Mouse (Mus musculus) intestine, embryonic 14.5 days (tissue): Measurements from ENCODE around the gene Fam57b. TPM values are rescaled to one million over a fixed set of nuclear protein-coding genes. Genes with fewer than 3 reads are reported as not detected.

ENCODE experiments used
- ATAC-seq: fragments of 200-750 bp; cut with Nextera tagmentation; replicated peaks from 2 replicates; pipeline ENCODE4 v1.8.0; 2017; ENCODE audit warnings: low read depth, moderate number of reproducible peaks, moderate TSS enrichment, moderate library complexity; ENCODE audit not compliant: low FRiP score, low TSS enrichment
- DNase-seq: peaks from one replicate; pipeline ENCODE4 v3.0.0-alpha.2; 2018; ENCODE audit warnings: low spot score
- H3K27ac ChIP-seq: fragments of 300-500 bp; sonication (generic); 2 replicates; pipeline ENCODE4 v1.5.1; 2014; ENCODE audit warnings: low read depth, mild to moderate bottlenecking, control low read depth
- H3K27me3 ChIP-seq: fragments of 300-500 bp; sonication (generic); replicated peaks from 2 replicates; pipeline ENCODE4 v1.6.1; 2014; ENCODE audit warnings: low read length, control low read depth; ENCODE audit not compliant: control insufficient read depth, insufficient read depth
- H3K36me3 ChIP-seq: fragments of 300-500 bp; sonication (generic); 2 replicates; pipeline ENCODE4 v1.6.1; 2014; ENCODE audit warnings: low read length, control low read depth; ENCODE audit not compliant: control insufficient read depth, insufficient read depth
- H3K4me1 ChIP-seq: fragments of 300-500 bp; sonication (generic); replicated peaks from 2 replicates; pipeline ENCODE4 v1.6.1; 2014; ENCODE audit warnings: low read length, control low read depth, mixed read lengths; ENCODE audit not compliant: control insufficient read depth, insufficient read depth
- H3K4me2 ChIP-seq: fragments of 300-500 bp; sonication (generic); 2 replicates; pipeline ENCODE4 v1.6.1; 2014; ENCODE audit warnings: low read length
- H3K4me3 ChIP-seq: fragments of 300-500 bp; sonication (generic); 2 replicates; pipeline ENCODE4 v1.5.1; 2014; ENCODE audit warnings: low read depth, low read length, control low read depth, mixed read lengths
- H3K9ac ChIP-seq: fragments of 300-500 bp; sonication (generic); 2 replicates; pipeline ENCODE4 v1.6.1; 2014; ENCODE audit warnings: mild to moderate bottlenecking, low read length
- H3K9me3 ChIP-seq: fragments of 300-500 bp; sonication (generic); 2 replicates; pipeline ENCODE4 v1.6.1; 2016; ENCODE audit warnings: low read length, control low read depth; ENCODE audit not compliant: control insufficient read depth
- WGBS: fragments of 180-500 bp; shearing (Covaris S2); extraction: QIAGEN DNeasy Blood & Tissue Kit; methylation state at CpG from one replicate; pipeline ENCODE4 v1.1.7; 2014; 5-methylcytosine and 5-hydroxymethylcytosine counted together
- polyA plus RNA-seq: library from polyadenylated mRNA; unstranded; fragments of >200 nt; fragmentation: Nextera tagmentation; extraction: Ambion mirVana; gene quantifications from 2 replicates; pipeline ENCODE4 v1.2.1, GENCODE M21; 2014

The Fam57b gene
- polyA plus RNA-seq, 1 experiment from 2014 or later: 1.8 TPM

DNA sequence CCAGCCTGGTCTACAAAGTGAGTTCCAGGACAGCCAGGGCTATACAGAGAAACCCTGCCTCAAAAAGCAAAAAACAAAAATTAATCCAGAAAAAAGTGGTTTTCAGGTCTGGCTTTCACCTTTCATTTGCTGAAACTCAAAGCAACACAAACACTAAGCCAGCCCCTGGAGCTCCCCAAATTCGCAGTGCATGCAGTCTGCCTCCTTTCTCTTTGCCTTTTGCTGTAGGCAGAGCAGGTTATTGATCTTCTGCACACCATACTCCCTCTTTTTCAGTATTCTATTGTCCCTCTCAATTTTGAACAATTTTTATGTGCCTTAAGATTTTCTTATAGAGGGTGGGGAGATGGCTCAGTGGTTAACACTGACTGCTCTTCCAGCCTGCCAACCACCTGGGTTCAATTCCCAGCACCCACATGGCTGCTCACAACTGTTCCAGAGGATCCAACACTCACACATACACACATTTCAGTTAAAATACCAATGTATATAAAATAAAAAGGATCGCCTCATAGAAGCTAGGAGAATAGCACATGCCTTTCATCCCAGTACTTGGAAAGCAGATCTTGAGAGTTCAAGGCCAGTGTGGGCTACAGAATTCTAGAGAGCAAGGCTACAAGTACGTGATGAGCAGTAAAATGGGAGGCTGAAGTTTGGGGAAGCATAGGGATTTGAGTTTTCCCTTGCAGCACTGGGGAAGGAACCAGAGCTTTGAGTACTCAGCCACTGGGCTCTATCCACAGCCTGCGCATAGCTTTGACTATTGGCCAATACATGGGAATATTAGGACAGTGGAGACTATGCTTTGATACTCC lies 3.8 kb upstream of the Fam57b start:
- no peaks in the 10 kb centered on the region for H3K27me3 ChIP-seq
- H3K36me3 ChIP-seq: peaks cover 55% of the 10 kb centered on the region
- H3K9ac ChIP-seq: no peak overlapping the region
- no peak overlapping the region for H3K27ac ChIP-seq
- H3K4me2 ChIP-seq: no peak overlapping the region
- peaks cover 20% of the 10 kb centered on the region for H3K4me1 ChIP-seq
- H3K9me3 ChIP-seq: no peaks in the 10 kb centered on the region
- H3K4me3 ChIP-seq: no peak overlapping the region
- ATAC-seq (no peak), DNase-seq (no peak)
- 70% methylated on average over 4 of the region's 4 CpGs for WGBS

DNA sequence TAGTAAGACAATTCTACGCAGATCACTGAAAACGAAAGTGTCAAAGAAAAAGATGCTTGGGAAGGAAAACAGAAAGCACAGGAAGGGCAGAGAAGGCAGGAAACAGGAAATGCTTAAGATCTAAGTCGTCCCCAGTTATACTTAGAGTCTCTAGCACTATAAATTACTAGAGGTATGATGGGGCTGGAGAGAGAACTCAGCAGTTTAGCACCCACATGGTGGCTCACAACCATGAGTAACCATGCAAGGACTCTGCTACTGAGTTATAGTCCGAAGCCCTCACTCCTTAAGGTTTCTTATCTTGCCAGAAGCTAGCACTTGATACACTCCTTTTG lies 3.2 kb upstream of the Fam57b start:
- H3K27me3 ChIP-seq: no peaks in the 10 kb centered on the region
- no peak overlapping the region for H3K4me2 ChIP-seq
- DNase-seq (no peak), ATAC-seq (no peak)
- H3K27ac ChIP-seq: no peak overlapping the region
- peaks cover 49% of the 10 kb centered on the region for H3K36me3 ChIP-seq
- no peaks in the 10 kb centered on the region for H3K9me3 ChIP-seq
- no peak overlapping the region for H3K9ac ChIP-seq
- 68% methylated on average over 4 of the region's 4 CpGs for WGBS
- no peak overlapping the region for H3K4me3 ChIP-seq
- peaks cover 20% of the 10 kb centered on the region for H3K4me1 ChIP-seq

DNA sequence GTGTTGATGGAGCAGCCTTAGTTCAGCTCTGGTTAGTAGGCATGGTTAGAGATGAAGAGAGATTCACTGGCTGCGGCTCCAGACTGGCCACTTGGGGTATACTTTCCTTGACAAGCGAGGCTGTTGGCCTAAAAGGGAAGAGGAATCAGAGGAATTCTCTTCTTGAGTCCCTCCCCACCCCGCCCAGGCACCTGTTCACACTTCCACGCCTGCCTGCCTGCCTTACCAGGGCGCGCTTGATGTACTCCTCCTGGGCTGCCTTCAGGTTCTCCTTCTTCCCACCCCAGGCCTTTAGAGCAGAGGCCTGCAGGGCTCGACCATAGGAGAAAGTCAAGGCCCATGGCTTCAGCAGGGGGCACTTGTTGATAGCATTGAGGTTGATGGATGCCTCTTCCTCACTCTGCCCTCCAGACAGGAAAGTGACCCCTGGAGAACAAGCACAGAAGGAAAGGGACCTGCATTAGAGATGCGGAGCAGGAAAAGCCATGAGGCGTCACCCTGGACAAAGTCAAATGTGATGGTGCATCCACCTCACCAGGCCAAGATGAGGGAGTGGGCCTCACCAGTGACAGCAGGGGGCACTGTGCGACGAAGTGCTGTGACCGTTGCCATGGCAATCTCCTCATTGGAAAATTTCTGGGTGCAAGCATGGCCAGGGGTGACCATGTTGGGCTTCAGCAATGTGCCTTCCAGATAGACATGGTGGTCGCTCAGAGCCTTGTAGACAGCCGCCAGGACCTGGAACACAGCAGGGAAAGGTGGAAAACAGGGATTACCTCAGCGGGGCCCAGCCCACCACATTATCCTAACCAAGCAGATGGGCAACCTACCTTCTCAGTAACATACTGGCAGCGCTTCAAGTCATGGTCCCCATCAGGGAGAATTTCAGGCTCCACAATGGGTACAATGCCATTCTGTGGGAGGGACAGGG lies 1.8 kb upstream of the Fam57b start:
- H3K36me3 ChIP-seq: peaks cover 37% of the 10 kb centered on the region
- H3K4me2 ChIP-seq: 0 out of 2 replicates have a peak overlapping the region, but pooled peaks have one; percentile 13
- WGBS: 86% methylated on average over 16 of the region's 16 CpGs
- H3K27me3 ChIP-seq: no peaks in the 10 kb centered on the region
- H3K4me3 ChIP-seq: no peak overlapping the region
- H3K9ac ChIP-seq: no peak overlapping the region
- H3K27ac ChIP-seq: no peak overlapping the region
- DNase-seq: no peak
- ATAC-seq: no peak
- peaks cover 30% of the 10 kb centered on the region for H3K4me1 ChIP-seq
- H3K9me3 ChIP-seq: no peaks in the 10 kb centered on the region

DNA sequence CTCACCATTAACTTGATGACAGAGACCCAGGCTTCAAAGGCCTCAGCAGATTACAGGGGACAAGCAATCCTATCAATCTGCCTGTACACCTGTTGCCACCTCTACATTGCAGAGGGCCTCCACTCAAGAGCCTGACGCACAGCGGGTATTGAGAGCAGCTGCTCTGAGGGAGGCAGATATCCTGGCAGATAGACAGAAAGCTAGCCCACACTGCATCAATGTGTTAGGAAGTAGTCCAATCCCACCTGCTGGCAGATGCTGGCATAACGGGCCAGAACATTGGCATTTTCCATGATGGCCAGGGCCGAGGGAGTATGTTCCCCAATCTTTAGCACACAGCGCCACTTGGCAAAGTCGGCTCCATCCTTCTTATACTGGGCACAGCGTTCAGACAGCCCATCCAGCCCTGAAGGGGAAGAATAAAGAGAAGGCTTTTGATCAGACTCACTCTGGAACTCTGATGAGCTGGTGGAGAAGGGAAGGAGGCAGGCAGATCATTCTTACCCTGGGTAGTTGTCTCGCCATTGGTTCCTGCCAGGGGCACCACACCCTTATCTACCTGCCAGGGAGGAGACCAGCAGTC lies 1.0 kb upstream of the Fam57b start:
- peaks cover 24% of the 10 kb centered on the region for H3K4me1 ChIP-seq
- peaks cover 37% of the 10 kb centered on the region for H3K36me3 ChIP-seq
- WGBS: 73% methylated on average over 8 of the region's 8 CpGs
- H3K9ac ChIP-seq: no peak overlapping the region
- H3K4me2 ChIP-seq: peak overlapping the region; percentile 86
- ATAC-seq (no peak), DNase-seq (no peak)
- no peak overlapping the region for H3K27ac ChIP-seq
- no peaks in the 10 kb centered on the region for H3K9me3 ChIP-seq
- H3K4me3 ChIP-seq: peak overlapping the region; percentile 81; the same call in 1 of the 2 replicates
- H3K27me3 ChIP-seq: no peaks in the 10 kb centered on the region

DNA sequence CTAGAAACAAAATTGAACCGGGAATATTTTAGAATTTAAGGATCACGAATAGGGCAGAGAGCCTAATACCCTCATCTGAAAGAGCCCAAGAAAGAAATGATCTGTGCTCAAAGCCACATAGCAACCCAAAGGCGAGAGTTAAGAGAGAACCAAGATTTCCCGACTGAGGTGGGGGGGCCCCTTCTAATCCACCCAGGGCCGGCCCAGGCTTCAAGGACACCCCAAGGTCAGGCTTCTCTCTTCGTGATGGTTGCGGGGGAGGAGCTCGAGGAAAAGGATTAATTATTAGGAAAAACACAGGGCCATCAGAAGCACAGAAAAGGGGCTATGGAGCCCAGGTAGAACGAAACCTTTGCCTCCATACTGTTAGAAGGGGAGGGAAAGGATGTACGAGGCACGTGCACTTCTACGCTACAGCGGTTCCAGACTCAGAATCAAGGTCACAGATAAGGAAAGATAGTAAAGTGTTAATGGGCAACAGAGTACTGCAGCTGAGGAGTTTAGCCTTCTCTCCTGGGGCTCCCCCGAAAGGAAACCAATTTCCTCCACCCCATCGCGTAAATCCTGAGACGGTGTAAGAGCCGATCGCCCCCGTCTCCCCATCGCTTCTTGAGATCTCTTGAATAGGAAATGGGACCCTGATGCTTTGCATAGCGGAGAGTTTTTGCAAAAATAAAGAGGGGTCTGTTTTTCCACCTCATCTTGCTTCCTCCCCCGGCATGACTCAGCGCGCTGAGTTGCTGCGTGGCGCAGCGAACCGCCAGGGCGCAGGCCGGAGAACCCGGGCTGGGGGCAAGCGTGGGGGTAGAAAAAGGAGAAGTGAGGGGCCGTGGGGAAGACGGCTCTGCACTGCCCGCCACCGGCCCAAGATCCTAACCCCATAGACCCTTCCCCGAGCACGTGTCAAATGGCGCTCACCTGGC lies 920 bp downstream of the Fam57b start:
- Histone ChIP-seq H3K4me2 (peak overlapping the region; percentile 86), H3K27me3 (no peaks in the 10 kb centered on the region), H3K9me3 (no peaks in the 10 kb centered on the region), H3K36me3 (peaks cover 37% of the 10 kb centered on the region), H3K27ac (peak overlapping the region; percentile 82), H3K4me3 (peak overlapping the region; percentile 81), H3K4me1 (peaks cover 24% of the 10 kb centered on the region), H3K9ac (peak overlapping the region; percentile 70)
- no peak for ATAC-seq
- under 1% methylated on average over 40 of the region's 40 CpGs for WGBS
- DNase-seq: no peak

DNA sequence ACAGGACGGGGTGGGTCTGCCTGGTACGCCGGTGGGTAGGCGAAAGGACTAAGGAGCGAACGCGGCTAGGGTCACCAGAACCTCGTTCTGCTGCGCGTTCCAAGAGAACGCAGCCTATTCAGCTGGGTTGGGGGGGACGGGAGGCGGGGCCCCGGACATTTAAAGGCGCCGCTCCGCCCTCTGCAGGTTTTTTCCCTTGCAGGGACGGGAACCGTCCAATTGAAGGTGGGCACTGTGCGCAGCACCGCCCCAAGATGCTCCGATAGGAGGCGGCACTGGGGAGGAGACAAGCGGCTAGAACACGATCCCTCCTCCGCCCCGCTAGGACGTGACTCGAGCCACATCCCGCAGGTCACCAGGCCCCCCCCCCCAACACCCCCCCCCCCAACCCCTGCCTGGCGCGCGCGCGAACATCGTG lies 1.6 kb downstream of the Fam57b start:
- ATAC-seq: peak; percentile 95
- H3K4me3 ChIP-seq: peak overlapping the region; percentile 81
- H3K36me3 ChIP-seq: peaks cover 37% of the 10 kb centered on the region
- 0% methylated on average over 32 of the region's 36 CpGs for WGBS
- peak overlapping the region; percentile 97 for H3K27ac ChIP-seq
- peak overlapping the region; percentile 70 for H3K9ac ChIP-seq
- no peaks in the 10 kb centered on the region for H3K27me3 ChIP-seq
- peak overlapping the region; percentile 86 for H3K4me2 ChIP-seq
- DNase-seq: peak; percentile 94
- peaks cover 24% of the 10 kb centered on the region for H3K4me1 ChIP-seq
- H3K9me3 ChIP-seq: no peaks in the 10 kb centered on the region

DNA sequence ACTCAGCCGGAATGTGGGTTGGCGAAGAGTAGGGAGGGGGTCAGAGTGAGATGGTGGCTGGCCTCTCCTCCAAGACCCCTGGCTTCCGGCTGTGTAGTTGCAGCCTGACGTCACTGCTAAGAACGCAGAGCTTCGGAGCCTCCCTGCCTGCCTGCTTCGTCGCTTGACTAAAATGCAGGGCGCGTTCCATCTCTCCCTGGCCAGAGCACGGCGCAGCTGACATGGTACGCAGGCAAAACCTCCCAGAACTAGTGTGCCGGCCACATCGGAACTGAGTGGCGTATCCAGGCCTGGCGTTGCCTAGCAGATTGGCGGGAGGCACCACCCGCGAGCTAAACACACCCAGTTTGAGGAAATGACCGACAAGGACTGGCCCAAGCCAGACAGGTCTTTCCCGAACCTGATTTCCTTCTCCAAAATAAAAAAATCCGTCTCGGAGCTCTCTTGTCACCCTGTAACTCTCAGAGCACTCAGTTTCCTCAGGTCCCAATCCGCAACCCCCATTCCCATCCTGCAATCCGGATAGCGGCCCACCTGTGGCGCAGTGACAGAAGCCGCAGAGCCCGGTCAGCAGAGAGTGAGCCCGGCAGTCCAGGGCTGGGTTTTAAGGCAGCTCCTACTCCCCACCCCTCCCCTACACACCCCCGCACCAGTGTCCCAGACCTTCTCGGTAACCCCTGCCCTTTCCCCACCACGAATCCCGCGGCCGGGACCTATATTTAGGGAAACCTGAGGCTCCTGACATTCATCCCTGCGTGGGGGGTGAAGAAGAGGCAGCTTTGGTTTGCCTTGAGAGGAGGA lies 2.2 kb downstream of the Fam57b start:
- no peaks in the 10 kb centered on the region for H3K9me3 ChIP-seq

More for the DNA sequence above, 2.2 kb downstream of the Fam57b start:
- H3K4me3 ChIP-seq: peak overlapping the region; percentile 49
- DNase-seq (peak; percentile 87), ATAC-seq (peak; percentile 89)
- H3K4me1 ChIP-seq: peaks cover 24% of the 10 kb centered on the region
- H3K27ac ChIP-seq: peak overlapping the region; percentile 97
- peak overlapping the region; percentile 83 for H3K4me2 ChIP-seq
- H3K27me3 ChIP-seq: no peaks in the 10 kb centered on the region
- 2% methylated on average over 34 of the region's 38 CpGs for WGBS
- H3K36me3 ChIP-seq: peaks cover 36% of the 10 kb centered on the region
- H3K9ac ChIP-seq: peak overlapping the region; percentile 68
